Mouse (Mus musculus) cerebellum, adult 11 months (tissue): ENCODE measurements around the gene Entpd7.

Experiments used
- DNase-seq: peaks from one replicate; pipeline ENCODE4 v3.0.0; 2022

The Entpd7 gene

GRCm38 (mm10) chr19:43772311-43772710 is 82.8 kb downstream of the Entpd7 start:
- DNase-seq: no peak

DNA sequence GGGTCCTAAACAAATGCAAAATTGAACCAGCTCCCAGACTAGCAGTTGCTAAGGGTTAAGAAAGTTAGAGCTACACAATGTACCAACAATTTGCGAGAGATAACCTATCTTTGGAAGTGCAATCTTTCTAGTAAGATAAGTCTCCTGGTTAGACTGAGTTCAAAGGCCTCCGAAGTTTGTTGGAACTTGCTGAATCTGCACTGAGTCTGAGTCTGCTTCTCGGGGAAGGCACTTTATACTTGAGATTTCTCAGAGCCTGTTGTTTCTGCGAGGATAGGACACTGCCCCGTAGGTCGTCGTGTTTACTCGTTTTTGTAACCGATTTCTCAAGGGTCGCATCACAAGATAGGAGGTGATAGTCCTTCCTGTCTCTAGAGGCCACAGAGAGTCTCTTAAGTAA is 86.0 kb downstream of the Entpd7 start:
- DNase-seq: no peak

DNA sequence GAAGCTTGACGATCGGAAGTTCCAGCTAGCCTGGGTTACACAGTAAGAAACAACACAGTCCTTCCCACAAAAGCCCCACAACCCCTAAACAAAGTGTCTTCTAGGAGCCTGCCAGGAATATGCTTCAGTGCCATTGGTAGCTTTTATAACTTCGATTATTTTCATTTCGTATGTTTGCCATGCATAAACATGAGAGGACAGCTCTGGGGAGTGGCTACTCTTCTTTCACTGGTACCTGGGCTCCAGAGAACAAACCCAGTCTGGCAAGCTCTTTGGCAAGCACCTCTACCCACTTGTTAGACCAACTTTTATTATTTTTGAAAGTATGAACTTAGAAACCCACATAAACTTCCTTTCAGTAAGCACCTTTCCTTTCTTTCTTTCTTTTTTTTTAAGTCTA is 87.1 kb downstream of the Entpd7 start:
- no peak for DNase-seq

GRCm38 (mm10) chr19:43777308-43777707 is 87.8 kb downstream of the Entpd7 start:
- no peak for DNase-seq

GRCm38 (mm10) chr19:43780391-43780790 is 90.9 kb downstream of the Entpd7 start:
- DNase-seq: no peak

- no peak for DNase-seq
Measured at GRCm38 (mm10) chr19:43781980-43782379, 92.5 kb downstream of the Entpd7 start, which contains the start of gene Abcc2. Gene Abcc2, plus strand, starts transcription at chr19:43782192.
